In the genomic region with DNA sequence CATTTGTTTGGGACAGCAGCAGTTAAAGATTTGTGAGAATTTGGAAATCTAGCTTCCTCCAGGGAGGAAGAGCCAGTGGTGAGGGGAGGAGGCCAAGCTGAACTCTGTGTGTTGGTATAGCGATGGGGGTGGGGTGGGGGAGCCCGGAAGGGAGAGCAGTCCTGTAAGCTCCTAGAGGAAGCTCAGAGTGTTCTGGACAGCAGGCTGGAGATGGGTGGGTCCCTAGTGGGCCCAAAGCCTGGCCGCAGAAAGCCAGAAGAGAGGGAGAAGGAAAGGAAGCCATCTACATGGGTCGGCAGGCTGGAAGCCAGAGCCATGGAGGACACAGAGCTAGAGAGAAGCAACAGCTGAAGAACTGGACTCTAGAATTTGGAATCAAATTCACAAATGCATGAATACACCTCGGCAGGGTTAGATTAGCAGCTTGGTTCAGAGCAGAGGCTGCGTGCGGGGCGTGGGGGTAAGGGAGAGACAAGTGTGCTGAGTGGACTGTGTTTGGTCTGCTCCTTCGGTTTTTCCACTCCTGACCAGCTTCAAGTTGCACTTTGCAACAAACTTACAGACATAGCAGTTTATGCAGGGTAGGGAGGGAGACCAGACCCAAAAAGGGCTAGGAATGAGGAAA, we compare ENCODE assay signal across 17 mouse cellular contexts. TPM values are rescaled to one million over a fixed set of nuclear protein-coding genes. Genes with fewer than 3 reads are reported as not detected.
DNase-seq lines count a peak whose midpoint lies in the region; ATAC-seq and TF ChIP-seq lines count a peak whose summit lies in the region.
"Had no signal": no experiment of that assay in that cellular context is flagged by ENCODE, and none has a peak within 500 bp of the region (broad histone marks: within the 10 kb centered on the region; RNA-seq: fewer than 3 reads in every experiment).

No protein-coding gene starts in this region.

- ATAC-seq in embryonic facial prominence, embryonic 14.5 days (ENCODE audit: low read depth) = no peak
- ATAC-seq in kidney, embryonic 16.5 days (ENCODE audit: low FRiP score, low TSS enrichment) = peak; percentile 61; the same call in 1 of the 2 replicates

- H3K9me3 ChIP-seq in embryonic facial prominence, embryonic 14.5 days (ENCODE audit: control insufficient read depth, low read length) = no peaks in the 10 kb centered on the region
- H3K9me3 ChIP-seq in embryonic facial prominence, embryonic 10.5 days = no peaks in the 10 kb centered on the region
- no peaks in the 10 kb centered on the region for H3K9me3 ChIP-seq in kidney, embryonic 16.5 days (ENCODE audit: low read length)

- H3K27me3 ChIP-seq in embryonic facial prominence, embryonic 14.5 days (replicated peaks; ENCODE audit: control insufficient read depth, insufficient read depth, low read length) = no peaks in the 10 kb centered on the region
- H3K27me3 ChIP-seq in embryonic facial prominence, embryonic 10.5 days (replicated peaks; ENCODE audit: low read depth, poor library complexity, severe bottlenecking) = no peaks in the 10 kb centered on the region
- no peaks in the 10 kb centered on the region for H3K27me3 ChIP-seq in kidney, adult 2 months (replicated peaks; ENCODE audit: control insufficient read depth, insufficient read depth, low read length)
- H3K27me3 ChIP-seq in kidney, embryonic 16.5 days (ENCODE audit: insufficient read depth, low read length) = no peaks in the 10 kb centered on the region

- no peak overlapping the region for H3K4me3 ChIP-seq in embryonic facial prominence, embryonic 14.5 days (ENCODE audit: low read depth, low read length)
- no peak overlapping the region for H3K4me3 ChIP-seq in embryonic facial prominence, embryonic 10.5 days
- H3K4me3 ChIP-seq in kidney, adult 2 months (ENCODE audit: insufficient read depth, low read depth, low read length) = no peak overlapping the region
- H3K4me3 ChIP-seq in kidney, embryonic 16.5 days (ENCODE audit: low read length) = no peak overlapping the region
- H3K4me3 ChIP-seq: gastrocnemius, adult 2 months; layer of hippocampus, adult 2 months had no signal

- WGBS in embryonic facial prominence, embryonic 14.5 days = 68% methylated on average over 9 of the region's 9 CpGs
- 78% methylated on average over 9 of the region's 9 CpGs for WGBS in embryonic facial prominence, embryonic 10.5 days
- 51% methylated on average over 9 of the region's 9 CpGs for whole genome bisulfite sequencing in kidney, adult 2 months
- WGBS in kidney, embryonic 16.5 days = 59% methylated on average over 9 of the region's 9 CpGs

- no peak overlapping the region for H3K9ac ChIP-seq in embryonic facial prominence, embryonic 14.5 days (ENCODE audit: low read depth, low read length)
- H3K9ac ChIP-seq in kidney, embryonic 16.5 days (replicated peaks; ENCODE audit: low read length) = no peak overlapping the region
- H3K9ac ChIP-seq: hindbrain, embryonic 14.5 days had no signal

- no peak for TF ChIP-seq CTCF in kidney, adult 2 months (conservative IDR thresholded peaks at IDR 0.05; ENCODE audit: insufficient read depth, insufficient read length, low read depth, low read length)

- TF ChIP-seq POLR2A in kidney, adult 2 months (IDR thresholded peaks at IDR 0.05; ENCODE audit: low read depth, low read length) = no peak

- DNase-seq in embryonic facial prominence, embryonic 14.5 days (ENCODE audit: low spot score) = peak; percentile 9
- DNase-seq in embryonic facial prominence, embryonic 10.5 days (ENCODE audit: low spot score) = no peak
- DNase-seq in kidney, adult 2 months = peak; percentile 44
- DNase-seq in kidney, adult 11 months = no peak
- peak; percentile 2 for DNase-seq in lung, postnatal 14 days
- DNase-seq in layer of hippocampus, adult 18-20 months (ENCODE audit: low spot score in 2 of 2) = no peak
- DNase-seq in frontal cortex, postnatal 10 days (ENCODE audit: low spot score in 2 of 2) = no peak
- DNase-seq: cerebellum, adult 2 months; gastrocnemius, adult 2 months; thymus, adult 18-20 months had no signal

- H3K27ac ChIP-seq in embryonic facial prominence, embryonic 14.5 days (replicated peaks; ENCODE audit: low read depth, low read length) = no peak overlapping the region
- H3K27ac ChIP-seq in embryonic facial prominence, embryonic 10.5 days (replicated peaks) = no peak overlapping the region; the same call in 1 of the 2 replicates
- H3K27ac ChIP-seq in kidney, adult 2 months (ENCODE audit: insufficient read depth, low read depth, low read length) = peak overlapping the region; percentile 92
- peak overlapping the region; percentile 6; the same call in 1 of the 2 replicates for H3K27ac ChIP-seq in kidney, embryonic 16.5 days (ENCODE audit: low read length)
- H3K27ac ChIP-seq: gastrocnemius, adult 2 months; hindbrain, embryonic 14.5 days; layer of hippocampus, adult 2 months had no signal

- H3K4me1 ChIP-seq in embryonic facial prominence, embryonic 14.5 days (ENCODE audit: control insufficient read depth, insufficient read depth, low read length) = 0 out of 2 replicates have a peak, but pooled peaks cover 4% of the 10 kb centered on the region
- peaks cover 3% of the 10 kb centered on the region for H3K4me1 ChIP-seq in embryonic facial prominence, embryonic 10.5 days
- peaks cover 19% of the 10 kb centered on the region for H3K4me1 ChIP-seq in kidney, adult 2 months (ENCODE audit: control insufficient read depth, insufficient read depth, low read length)
- H3K4me1 ChIP-seq in kidney, embryonic 16.5 days (ENCODE audit: insufficient read depth, low read length) = peaks cover 6% of the 10 kb centered on the region; the same call in 1 of the 2 replicates

- no peaks in the 10 kb centered on the region for H3K36me3 ChIP-seq in embryonic facial prominence, embryonic 14.5 days (ENCODE audit: control insufficient read depth, insufficient read depth, low read length)
- no peaks in the 10 kb centered on the region for H3K36me3 ChIP-seq in embryonic facial prominence, embryonic 10.5 days (replicated peaks)
- H3K36me3 ChIP-seq in kidney, adult 2 months (ENCODE audit: control insufficient read depth, insufficient read depth, low read length) = no peaks in the 10 kb centered on the region
- H3K36me3 ChIP-seq in kidney, embryonic 16.5 days (ENCODE audit: insufficient read depth, low read length) = no peaks in the 10 kb centered on the region

- H3K4me2 ChIP-seq in embryonic facial prominence, embryonic 14.5 days (ENCODE audit: low read depth, low read length) = no peak overlapping the region
- H3K4me2 ChIP-seq in kidney, embryonic 16.5 days (replicated peaks; ENCODE audit: low read depth, low read length) = no peak overlapping the region
- H3K4me2 ChIP-seq: hindbrain, embryonic 14.5 days had no signal

RNA-seq across cellular contexts. Expression of a gene that starts 1.4 kb away (rescaled TPM):
- not detected in 2 replicates for polyA plus RNA-seq in embryonic facial prominence, embryonic 14.5 days (2014; fragmentation: Nextera tagmentation; extraction: Ambion mirVana)
- not detected in 2 replicates for polyA plus RNA-seq in embryonic facial prominence, embryonic 10.5 days (2016; fragmentation: Nextera tagmentation; extraction: Ambion mirVana)
- 284 and 312 TPM in 2 replicates for polyA plus RNA-seq in kidney, adult 2 months (2012; rRNA removed)
- 24.2 and 29.8 TPM in 2 replicates for polyA plus RNA-seq in kidney, embryonic 16.5 days (2015; fragmentation: Nextera tagmentation; extraction: Ambion mirVana)
- total RNA-seq in layer of hippocampus, adult 18-20 months (2021) = not detected
- total RNA-seq: gastrocnemius, adult 2 months; layer of hippocampus, adult 2 months; megakaryocyte, adult 5-6 weeks had no signal
- polyA plus RNA-seq: cerebellum, adult 2 months; embryonic facial prominence, embryonic 11.5 days; forebrain, embryonic 11.5 days; hindbrain, embryonic 14.5 days; small intestine, adult 2 months had no signal

RNA-seq across cellular contexts. Expression of a gene that starts 27.0 kb away (rescaled TPM):
- polyA plus RNA-seq in embryonic facial prominence, embryonic 14.5 days (2014; fragmentation: Nextera tagmentation; extraction: Ambion mirVana) = 0.52 and 0.56 TPM in 2 replicates
- not detected in 2 replicates for polyA plus RNA-seq in embryonic facial prominence, embryonic 10.5 days (2016; fragmentation: Nextera tagmentation; extraction: Ambion mirVana)
- 142 and 150 TPM in 2 replicates for polyA plus RNA-seq in kidney, adult 2 months (2012; rRNA removed)
- 9.1 and 11.0 TPM in 2 replicates for polyA plus RNA-seq in kidney, embryonic 16.5 days (2015; fragmentation: Nextera tagmentation; extraction: Ambion mirVana)
- not detected for total RNA-seq in layer of hippocampus, adult 18-20 months (2021)
- total RNA-seq: gastrocnemius, adult 2 months; layer of hippocampus, adult 2 months; megakaryocyte, adult 5-6 weeks had no signal
- polyA plus RNA-seq: embryonic facial prominence, embryonic 11.5 days; forebrain, embryonic 11.5 days; hindbrain, embryonic 14.5 days; small intestine, adult 2 months had no signal

RNA-seq across cellular contexts. Expression of a gene that starts 48.6 kb away (rescaled TPM):
- polyA plus RNA-seq in embryonic facial prominence, embryonic 14.5 days (2014; fragmentation: Nextera tagmentation; extraction: Ambion mirVana) = 0.10 TPM in 1 of 2 replicates, not detected in the other
- polyA plus RNA-seq in embryonic facial prominence, embryonic 10.5 days (2016; fragmentation: Nextera tagmentation; extraction: Ambion mirVana) = not detected in 2 replicates
- polyA plus RNA-seq in kidney, adult 2 months (2012; rRNA removed) = 2.6 and 2.8 TPM in 2 replicates
- 4.4 and 4.9 TPM in 2 replicates for polyA plus RNA-seq in kidney, embryonic 16.5 days (2015; fragmentation: Nextera tagmentation; extraction: Ambion mirVana)
- total RNA-seq in layer of hippocampus, adult 18-20 months (2021) = not detected
- total RNA-seq: gastrocnemius, adult 2 months; layer of hippocampus, adult 2 months; megakaryocyte, adult 5-6 weeks had no signal
- polyA plus RNA-seq: cerebellum, adult 2 months; embryonic facial prominence, embryonic 11.5 days; forebrain, embryonic 11.5 days; hindbrain, embryonic 14.5 days had no signal

RNA-seq across cellular contexts. Expression of a gene that starts 59.4 kb away (rescaled TPM):
- not detected in 2 replicates for polyA plus RNA-seq in embryonic facial prominence, embryonic 14.5 days (2014; fragmentation: Nextera tagmentation; extraction: Ambion mirVana)
- not detected in 2 replicates for polyA plus RNA-seq in embryonic facial prominence, embryonic 10.5 days (2016; fragmentation: Nextera tagmentation; extraction: Ambion mirVana)
- 6.9 and 13.7 TPM in 2 replicates for polyA plus RNA-seq in kidney, adult 2 months (2012; rRNA removed)
- 0.39 TPM in 1 of 2 replicates, not detected in the other for polyA plus RNA-seq in kidney, embryonic 16.5 days (2015; fragmentation: Nextera tagmentation; extraction: Ambion mirVana)
- not detected for total RNA-seq in layer of hippocampus, adult 18-20 months (2021)
- total RNA-seq: gastrocnemius, adult 2 months; megakaryocyte, adult 5-6 weeks had no signal
- polyA plus RNA-seq: cerebellum, adult 2 months; embryonic facial prominence, embryonic 11.5 days; forebrain, embryonic 11.5 days; hindbrain, embryonic 14.5 days; small intestine, adult 2 months had no signal

Comparison
In these comparisons a context has a peak if more than half of its experiments do, and no peak if none do; other contexts are left out.
1. DNase-seq: peak in embryonic facial prominence, embryonic 14.5 days (single experiment), kidney, adult 2 months (single experiment) and lung, postnatal 14 days (single experiment); none in embryonic facial prominence, embryonic 10.5 days (single experiment), kidney, adult 11 months (single experiment), layer of hippocampus, adult 18-20 months (0 of 2) and frontal cortex, postnatal 10 days (0 of 2).
2. RNA of a gene that starts 27.0 kb away (polyA plus RNA-seq): 142 to 150 TPM in kidney, adult 2 months; 9.1 to 11.0 TPM in kidney, embryonic 16.5 days, 0.52 to 0.56 TPM in embryonic facial prominence, embryonic 14.5 days and not detected in embryonic facial prominence, embryonic 10.5 days; every median in the first group is over 10 times any median in the second.
3. H3K27ac ChIP-seq: peak in kidney, adult 2 months (single experiment) and kidney, embryonic 16.5 days (single experiment); none in embryonic facial prominence, embryonic 14.5 days (single experiment) and embryonic facial prominence, embryonic 10.5 days (single experiment).
4. RNA of a gene that starts 1.4 kb away (polyA plus RNA-seq): 284 to 312 TPM in kidney, adult 2 months and 24.2 to 29.8 TPM in kidney, embryonic 16.5 days; not detected in embryonic facial prominence, embryonic 14.5 days and not detected in embryonic facial prominence, embryonic 10.5 days; every median in the first group is over 10 times any median in the second.